Comparison of ENCODE assay signal across 21 mouse cellular contexts in genomic region chr6:70760951-70761350, GRCm38 (mm10). TPM values are rescaled to one million over a fixed set of nuclear protein-coding genes. Genes with fewer than 3 reads are reported as not detected.
DNase-seq lines count a peak whose midpoint lies in the region; ATAC-seq lines count a peak whose summit lies in the region.
"Had no signal": no experiment of that assay in that cellular context is flagged by ENCODE, and none has a peak within 500 bp of the region (broad histone marks: within the 10 kb centered on the region; RNA-seq: fewer than 3 reads in every experiment).

No protein-coding gene starts in this region.

- DNase-seq in frontal cortex, postnatal 25 days (ENCODE audit: low spot score in 2 of 2): no peak
- DNase-seq in cerebellum, adult 11-12 months: peak; percentile 70
- DNase-seq in cerebellum, adult 9-11 months: peak; percentile 77
- DNase-seq in adrenal gland, adult (ENCODE audit: inconsistent age in 2 of 2, low spot score in 1 of 2): no peak
- DNase-seq in Muller cell, postnatal 12 days (ENCODE audit: inconsistent ontology term): no peak
- DNase-seq: adrenal gland, adult 8-10 months; gastrocnemius, postnatal 10 days; heart, postnatal 10 days; kidney, adult 18-20 months; kidney, postnatal 25 days; liver, embryonic 13.5 days; lung, adult 18-20 months; lung, postnatal 4 days; right cerebral cortex, adult 18-20 months; spleen, adult 18-20 months; thymus, adult 18-20 months; thymus, postnatal 4 days had no signal

- ATAC-seq in frontal cortex, adult (ENCODE audit: low TSS enrichment): peak; percentile 67; the same call in 1 of the 2 replicates
- no peak for ATAC-seq in inflammation-experienced regulatory T-cells, adult 6 months
- ATAC-seq: forebrain, embryonic 13.5 days; lung, postnatal 0 days had no signal

RNA-seq across cellular contexts. Expression of gene Rpia, which starts 31.1 kb away (rescaled TPM):
- 10 to 100 TPM in 1 of 3 experiments, 1 to 10 TPM in 2; 4.9 to 11.5 (median 6.1) TPM for polyA plus RNA-seq in inflammation-experienced regulatory T-cells, adult 6 months (2017; shearing (Covaris generic))

Comparison
In these comparisons a context has a peak if more than half of its experiments do, and no peak if none do; other contexts are left out.
1. DNase-seq: peak in cerebellum, adult 11-12 months (single experiment) and cerebellum, adult 9-11 months (single experiment); none in frontal cortex, postnatal 25 days (0 of 2), adrenal gland, adult (0 of 2) and Muller cell, postnatal 12 days (single experiment).